Mouse (Mus musculus) thymus, adult 2 months (tissue): ENCODE data around the gene Syt17.

Source experiments
- CTCF ChIP-seq: fragments of 200-500 bp; IDR thresholded peaks from 2 replicates; pipeline ENCODE4 v1.5.1; 2012; ENCODE audit warnings: mild to moderate bottlenecking, control low read depth, low read length, moderate library complexity, borderline replicate concordance; ENCODE audit not compliant: control insufficient read depth, poor library complexity, insufficient read depth; ENCODE audit errors: extremely low read depth
- POLR2A ChIP-seq: fragments of 200-500 bp; IDR thresholded peaks from 2 replicates; pipeline ENCODE4 v1.6.1; 2012; ENCODE audit warnings: mild to moderate bottlenecking, low read length, control low read depth, moderate library complexity; ENCODE audit not compliant: control insufficient read depth, poor library complexity, insufficient read depth; ENCODE audit errors: extremely low read depth

DNA sequence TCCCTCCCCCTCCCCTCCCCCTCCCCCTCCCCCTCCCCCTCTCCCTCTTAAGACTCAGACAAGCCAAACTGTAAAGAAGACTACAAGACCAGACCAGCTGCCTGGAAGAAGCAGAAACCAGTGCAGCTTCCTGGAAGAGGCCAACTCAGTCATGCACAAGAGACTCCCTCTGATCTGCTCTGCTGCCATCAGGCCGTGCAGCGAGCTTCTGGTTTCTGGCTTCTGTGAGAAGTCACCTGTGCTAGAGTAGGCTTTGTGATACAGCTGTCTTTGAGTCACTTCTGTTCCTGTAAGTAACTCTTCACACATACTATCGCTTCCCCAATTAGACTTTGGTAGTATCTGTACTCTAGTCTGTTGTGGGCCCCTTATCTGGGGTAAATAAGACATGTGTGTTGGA is 68.0 kb downstream of the Syt17 start:
- TF ChIP-seq CTCF: no peak
- no peak for TF ChIP-seq POLR2A
